Mouse (Mus musculus): ENCODE data around the gene Cyb561d2.
A peak's percentile ranks its signal among the peaks of the same experiment; 100 is the strongest.
"Not testable (repeated sequence)": the region's sequence is repeated elsewhere in the genome, so short reads cannot be mapped to it uniquely, and the experiment has no call there.

The Cyb561d2 gene

GRCm38 (mm10) chr9:107571534-107572326 lies 29.7 kb upstream of the Cyb561d2 start:
- DNase-seq (ENCODE audit: low spot score in 2 of 2) = no peak

GRCm38 (mm10) chr9:107570845-107571244 lies 28.9 kb upstream of the Cyb561d2 start:
- no peak for DNase-seq (ENCODE audit: low spot score in 2 of 2)

- no peak for DNase-seq (ENCODE audit: low spot score in 2 of 2)
These were observed 28.0 kb upstream of the Cyb561d2 start for GRCm38 (mm10) chr9:107570016-107570415.

GRCm38 (mm10) chr9:107569270-107569669 lies 27.3 kb upstream of the Cyb561d2 start:
- no peak for DNase-seq (ENCODE audit: low spot score in 2 of 2)

- peak; percentile 69 to 73 for DNase-seq (ENCODE audit: low spot score in 2 of 2)
These were observed 26.6 kb upstream of the Cyb561d2 start for GRCm38 (mm10) chr9:107568331-107569261.

GRCm38 (mm10) chr9:107567702-107568319 lies 25.8 kb upstream of the Cyb561d2 start, which contains the start of gene Hyal2:
Hyal2 (plus strand) TSS chr9:107567945.
- DNase-seq (ENCODE audit: low spot score in 2 of 2) = no peak

GRCm38 (mm10) chr9:107566855-107567254 lies 24.9 kb upstream of the Cyb561d2 start:
- DNase-seq (ENCODE audit: low spot score in 2 of 2) = no peak

- DNase-seq (ENCODE audit: low spot score in 2 of 2) = peak in 1 of 2 experiments; percentile 68
These were observed 24.2 kb upstream of the Cyb561d2 start for GRCm38 (mm10) chr9:107566041-107566709.

GRCm38 (mm10) chr9:107565556-107565955 lies 23.6 kb upstream of the Cyb561d2 start:
- DNase-seq (ENCODE audit: low spot score in 2 of 2) = not testable (repeated sequence)

GRCm38 (mm10) chr9:107563029-107563581 lies 21.1 kb upstream of the Cyb561d2 start, which contains the start of gene Tusc2:
Tusc2 (plus strand) TSS chr9:107563255.
- DNase-seq (ENCODE audit: low spot score in 2 of 2) = peak; percentile 92 to 93

GRCm38 (mm10) chr9:107556346-107556745 lies 14.4 kb upstream of the Cyb561d2 start:
- DNase-seq (ENCODE audit: low spot score in 2 of 2) = no peak

GRCm38 (mm10) chr9:107555701-107556100 lies 13.7 kb upstream of the Cyb561d2 start:
- no peak for DNase-seq (ENCODE audit: low spot score in 2 of 2)

- DNase-seq (ENCODE audit: low spot score in 2 of 2) = no peak
These were observed 13.1 kb upstream of the Cyb561d2 start for GRCm38 (mm10) chr9:107555031-107555457.

GRCm38 (mm10) chr9:107554319-107554825 lies 12.4 kb upstream of the Cyb561d2 start:
- peak; percentile 92 to 93 for DNase-seq (ENCODE audit: low spot score in 2 of 2)

GRCm38 (mm10) chr9:107553541-107554318 lies 11.7 kb upstream of the Cyb561d2 start:
- peak in 1 of 2 experiments; percentile 32 for DNase-seq (ENCODE audit: low spot score in 2 of 2)

- no peak for DNase-seq (ENCODE audit: low spot score in 2 of 2)
These were observed 10.8 kb upstream of the Cyb561d2 start for GRCm38 (mm10) chr9:107552690-107553393.

GRCm38 (mm10) chr9:107551890-107552355 lies 9.9 kb upstream of the Cyb561d2 start:
- DNase-seq (ENCODE audit: low spot score in 2 of 2) = no peak

GRCm38 (mm10) chr9:107551117-107551889 lies 9.3 kb upstream of the Cyb561d2 start, which contains the start of gene Rassf1:
Rassf1 (plus strand) TSS chr9:107551555.
- DNase-seq (ENCODE audit: low spot score in 2 of 2) = no peak
